Mouse (Mus musculus) MEL (cell line): ENCODE data around the gene S100pbp. TPM values are rescaled to one million over a fixed set of nuclear protein-coding genes. Genes with fewer than 3 reads are reported as not detected.

Experiments
- DNase-seq: peaks from one replicate; pipeline ENCODE4 v3.0.0; 2011; ENCODE audit warnings: low read depth, low spot score
- H3K27ac ChIP-seq: 2 replicates; pipeline ENCODE4 v1.5.1; 2012; ENCODE audit warnings: low read depth, mild to moderate bottlenecking, control low read depth, low read length, moderate library complexity; ENCODE audit not compliant: control insufficient read depth
- H3K27me3 ChIP-seq, 2 experiments: fragments of 150-350 bp in 1 of 2; sonication (generic) in 1 of 2; 2 replicates each; pipeline ENCODE4 v1.6.1; 2012; ENCODE audit warnings: low read length in 2 of 2, mild to moderate bottlenecking in 2 of 2, improper control_type of control experiment in 1 of 2, moderate library complexity in 1 of 2; ENCODE audit not compliant: insufficient read depth in 2 of 2, control insufficient read depth in 1 of 2
- H3K36me3 ChIP-seq, 2 experiments: 2 replicates each; pipeline ENCODE4 v1.6.1; 2012 to 2014; ENCODE audit warnings: low read length in 2 of 2, improper control_type of control experiment in 1 of 2, inconsistent platforms in 1 of 2, mild to moderate bottlenecking in 1 of 2; ENCODE audit not compliant: insufficient read depth in 2 of 2, control insufficient read depth in 1 of 2
- H3K4me1 ChIP-seq, 2 experiments: fragments of 150-350 bp in 1 of 2; sonication (generic) in 1 of 2; 2 replicates each; pipeline ENCODE4 v1.6.1; 2012; ENCODE audit warnings: low read length in 2 of 2, improper control_type of control experiment in 1 of 2, mild to moderate bottlenecking in 1 of 2; ENCODE audit not compliant: insufficient read depth in 2 of 2, control insufficient read depth in 1 of 2
- H3K4me3 ChIP-seq, 2 experiments: fragments of 150-350 bp in 1 of 2; sonication (generic) in 1 of 2; 2 replicates each; pipeline ENCODE4 v1.5.1; 2012; ENCODE audit warnings: low read depth in 2 of 2, low read length in 2 of 2, mild to moderate bottlenecking in 2 of 2, moderate library complexity in 2 of 2, control low read depth in 1 of 2, improper control_type of control experiment in 1 of 2; ENCODE audit not compliant: control insufficient read depth in 1 of 2, insufficient read depth in 1 of 2
- H3K79me2 ChIP-seq: 2 replicates; pipeline ENCODE4 v1.6.1; 2012; ENCODE audit warnings: mild to moderate bottlenecking, low read length, moderate library complexity; ENCODE audit not compliant: control insufficient read depth, poor library complexity, insufficient read depth
- H3K9ac ChIP-seq: 2 replicates; pipeline ENCODE4 v1.6.1; 2012; ENCODE audit warnings: low read depth, mild to moderate bottlenecking, control low read depth, low read length, moderate library complexity; ENCODE audit not compliant: control insufficient read depth, poor library complexity, severe bottlenecking
- H3K9me3 ChIP-seq: fragments of 150-350 bp; sonication (generic); replicated peaks from 2 replicates; pipeline ENCODE4 v1.6.1; 2012; ENCODE audit warnings: mild to moderate bottlenecking, low read length, improper control_type of control experiment, moderate library complexity; ENCODE audit not compliant: insufficient read depth
- BHLHE40 ChIP-seq: IDR thresholded peaks from 2 replicates; pipeline ENCODE4 v1.6.1; 2012; ENCODE audit warnings: low read depth, mild to moderate bottlenecking, inconsistent platforms, low read length, improper control_type of control experiment, borderline replicate concordance
- E2F4 ChIP-seq: IDR thresholded peaks from 2 replicates; pipeline ENCODE4 v1.6.1; 2011; ENCODE audit warnings: low read depth, low read length, improper control_type of control experiment, borderline replicate concordance
- EP300 ChIP-seq, 2 experiments: IDR thresholded peaks; 2 replicates each; pipeline ENCODE4 v1.6.1; 2011; ENCODE audit warnings: improper control_type of control experiment in 2 of 2, low read length in 2 of 2, low read depth in 1 of 2, mild to moderate bottlenecking in 1 of 2
- GATA1 ChIP-seq: IDR thresholded peaks from 2 replicates; pipeline ENCODE4 v1.6.1; 2011; ENCODE audit warnings: low read depth, low read length, improper control_type of control experiment
- KAT2A ChIP-seq: conservative IDR thresholded peaks from 2 replicates; pipeline ENCODE4 v1.6.1; 2012; ENCODE audit warnings: low read depth, low read length, improper control_type of control experiment, inconsistent platforms
- MAX ChIP-seq: IDR thresholded peaks from 2 replicates; pipeline ENCODE4 v1.6.1; 2011; ENCODE audit warnings: low read length, improper control_type of control experiment
- MEF2A ChIP-seq: IDR thresholded peaks from 2 replicates; pipeline ENCODE4 v1.6.1; 2014; ENCODE audit warnings: low read depth, mild to moderate bottlenecking, inconsistent platforms, low read length, improper control_type of control experiment; ENCODE audit not compliant: poor library complexity, insufficient replicate concordance, severe bottlenecking; ENCODE audit errors: extremely low read depth
- MXI1 ChIP-seq: IDR thresholded peaks from 2 replicates; pipeline ENCODE4 v1.6.1; 2011; ENCODE audit warnings: mild to moderate bottlenecking, low read depth, low read length, improper control_type of control experiment
- NELFE ChIP-seq: IDR thresholded peaks from 2 replicates; pipeline ENCODE4 v1.6.1; 2011; ENCODE audit warnings: low read depth, low read length, improper control_type of control experiment
- POLR2A ChIP-seq, 2 experiments: IDR thresholded peaks; 2 replicates each; pipeline ENCODE4 v1.6.1; 2011 to 2012; ENCODE audit warnings: low read length in 2 of 2, mild to moderate bottlenecking in 2 of 2, control low read depth in 1 of 2, improper control_type of control experiment in 1 of 2, low read depth in 1 of 2, moderate library complexity in 1 of 2; ENCODE audit not compliant: control insufficient read depth in 1 of 2, insufficient read depth in 1 of 2, poor library complexity in 1 of 2
- POLR2AphosphoS5 ChIP-seq: IDR thresholded peaks from 2 replicates; pipeline ENCODE4 v1.6.1; 2012; ENCODE audit warnings: low read depth, borderline replicate concordance, mild to moderate bottlenecking, inconsistent platforms, low read length, moderate library complexity, mixed read lengths
- RAD21 ChIP-seq: IDR thresholded peaks from 2 replicates; pipeline ENCODE4 v1.6.1; 2011; ENCODE audit warnings: mild to moderate bottlenecking, low read depth, low read length, improper control_type of control experiment
- SIN3A ChIP-seq: IDR thresholded peaks from 2 replicates; pipeline ENCODE4 v1.6.1; 2012; ENCODE audit warnings: low read length, improper control_type of control experiment, inconsistent platforms
- TBP ChIP-seq: IDR thresholded peaks from 2 replicates; pipeline ENCODE4 v1.8.0; 2011; ENCODE audit warnings: low read depth, low read length, improper control_type of control experiment
- TCF12 ChIP-seq: IDR thresholded peaks from 2 replicates; pipeline ENCODE4 v1.6.1; 2014; ENCODE audit warnings: low read depth, mild to moderate bottlenecking, inconsistent platforms, low read length, improper control_type of control experiment, moderate library complexity
- ZMIZ1 ChIP-seq: IDR thresholded peaks from 2 replicates; pipeline ENCODE4 v1.6.1; 2012; ENCODE audit warnings: low read depth, mild to moderate bottlenecking, inconsistent platforms, low read length, improper control_type of control experiment, moderate library complexity
- ZNF384 ChIP-seq: IDR thresholded peaks from 2 replicates; pipeline ENCODE4 v1.6.1; 2012; ENCODE audit warnings: low read depth, mild to moderate bottlenecking, inconsistent platforms, low read length, improper control_type of control experiment
- polyA plus RNA-seq, 2 experiments: library from polyadenylated mRNA; stranded (reverse) in 1 of 2; unstranded in 1 of 2; fragments of >175 nt in 1 of 2; fragments of >200 nt in 1 of 2; gene quantifications; 2 replicates each; pipeline versions ENCODE4 v1.2.1 to v1.2.4; 2012; ENCODE audit warnings: low replicate concordance in 2 of 2, low read depth in 1 of 2; ENCODE audit not compliant: insufficient read length in 2 of 2, insufficient read depth in 1 of 2, missing spikeins in 1 of 2
- total RNA-seq: library from RNA; depleted of rRNA; stranded (reverse); fragments of 300-350 nt; gene quantifications from 2 replicates; pipeline ENCODE4 v1.2.3, GENCODE M21; 2012

Gene S100pbp
- total and polyA plus RNA-seq, 3 experiments: 11.6 to 28.3 TPM; not detected in 1

GRCm38 (mm10) chr4:129122107-129122506, 67.4 kb downstream of the S100pbp start:
- Histone ChIP-seq H3K4me3 (no peak overlapping the region), H3K79me2 (no peaks in the 10 kb centered on the region; the same call in 1 of the 2 replicates), H3K27me3 (0 out of 4 replicates have a peak, but pooled peaks cover 0 to 1% of the 10 kb centered on the region in 2 experiments), H3K36me3 (peaks cover 0 to 3% of the 10 kb centered on the region in 2 experiments; a peak in 1 of 4 replicates), H3K4me1 (peaks cover 0 to 10% of the 10 kb centered on the region in 2 experiments; a peak in 2 of 4 replicates), H3K9me3 (no peaks in the 10 kb centered on the region), H3K9ac (no peak overlapping the region), H3K27ac (no peak overlapping the region)
- TF ChIP-seq TBP (no peak), NELFE (no peak)
- DNase-seq: no peak

GRCm38 (mm10) chr4:129121569-129122086, 67.9 kb downstream of the S100pbp start, which contains the start of gene Hpca:
TSS of gene Hpca (minus strand) at chr4:129122036.
- H3K27ac ChIP-seq: no peak within 1 kb of the TSS
- H3K36me3 ChIP-seq: peaks cover 0 to 3% of the 10 kb centered on the region in 2 experiments; a peak in 1 of 4 replicates
- H3K4me3 ChIP-seq: no peak within 1 kb of the TSS
- no peaks in the 10 kb centered on the region for H3K9me3 ChIP-seq
- H3K79me2 ChIP-seq: no peaks in the 10 kb centered on the region; the same call in 1 of the 2 replicates
- H3K27me3 ChIP-seq: 0 out of 4 replicates have a peak, but pooled peaks cover 0 to 1% of the 10 kb centered on the region in 2 experiments
- no peak for DNase-seq
- no peak for TF ChIP-seq RAD21
- no peak for TF ChIP-seq MEF2A
- TF ChIP-seq NELFE: no peak
- TF ChIP-seq BHLHE40: no peak
- no peak for TF ChIP-seq SIN3A
- no peak for TF ChIP-seq ZNF384
- TF ChIP-seq MXI1: no peak
- TF ChIP-seq KAT2A: no peak
- TF ChIP-seq EP300 (IDR thresholded peaks at IDR 0.05; ENCODE audit: low read depth in 1 of 2, low read length in 2 of 2): no peak
- TF ChIP-seq E2F4: no peak
- TF ChIP-seq TCF12: no peak
- TF ChIP-seq POLR2AphosphoS5: no peak
- no peak for TF ChIP-seq GATA1
- no peak for TF ChIP-seq ZMIZ1
- no peak for TF ChIP-seq MAX
- no peak for TF ChIP-seq POLR2A (IDR thresholded peaks at IDR 0.05; ENCODE audit: control insufficient read depth in 1 of 2, insufficient read depth in 1 of 2, low read depth in 1 of 2, low read length in 2 of 2, poor library complexity in 1 of 2)
- H3K4me1 ChIP-seq: peaks cover 0 to 10% of the 10 kb centered on the region in 2 experiments; a peak in 2 of 4 replicates
- H3K9ac ChIP-seq: no peak within 1 kb of the TSS
